Mouse (Mus musculus): ENCODE results near the gene Pard3b.

DNA sequence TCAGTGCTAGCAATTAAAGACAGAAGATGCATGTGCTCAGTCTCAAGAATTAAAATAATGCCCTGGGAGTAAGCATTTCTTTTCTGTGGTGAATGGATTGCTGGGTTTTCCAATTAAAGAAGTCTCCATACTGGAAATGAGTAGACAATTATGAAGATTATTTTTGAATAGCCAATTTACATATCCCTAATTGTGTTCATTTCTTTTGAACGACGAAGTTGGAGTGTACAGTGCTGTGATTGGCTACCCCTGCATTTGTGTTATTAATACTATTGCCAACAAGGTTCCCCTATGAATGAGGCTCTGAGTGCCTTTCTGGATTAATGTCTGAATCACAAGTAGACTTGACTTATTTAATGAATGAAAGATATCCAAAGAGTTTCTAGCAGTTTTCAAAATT is 370.2 kb downstream of the Pard3b start:
- TF ChIP-seq EP300 (IDR thresholded peaks at IDR 0.05; ENCODE audit: low read length) (no peak), RCOR1 (conservative IDR thresholded peaks at IDR 0.05; ENCODE audit: low read depth, low read length) (no peak), CTCF (conservative IDR thresholded peaks at IDR 0.05 in 1 of 2, IDR thresholded peaks at IDR 0.05 in 1 of 2; ENCODE audit: low read depth in 2 of 2, low read length in 2 of 2) (no peak), SIN3A (IDR thresholded peaks at IDR 0.05; ENCODE audit: low read length) (no peak), E2F4 (IDR thresholded peaks at IDR 0.05; ENCODE audit: insufficient replicate concordance, low read depth, low read length) (no peak), ZKSCAN1 (IDR thresholded peaks at IDR 0.05; ENCODE audit: borderline replicate concordance, low read depth, low read length) (no peak), ETS1 (conservative IDR thresholded peaks at IDR 0.05; ENCODE audit: low read depth, low read length) (no peak), JUND (conservative IDR thresholded peaks at IDR 0.05; ENCODE audit: low read depth, low read length) (no peak), SMC3 (IDR thresholded peaks at IDR 0.05; ENCODE audit: low read depth, low read length) (no peak), POLR2A (IDR thresholded peaks at IDR 0.05; ENCODE audit: low read depth, low read length) (no peak), HCFC1 (IDR thresholded peaks at IDR 0.05; ENCODE audit: low read depth, low read length) (no peak), NRF1 (IDR thresholded peaks at IDR 0.05; ENCODE audit: low read depth, low read length) (no peak), MYC (IDR thresholded peaks at IDR 0.05; ENCODE audit: low read depth, low read length) (no peak), JUN (IDR thresholded peaks at IDR 0.05; ENCODE audit: insufficient read depth, low read depth, low read length) (no peak)
